ENCODE assay signal across 8 mouse cellular contexts in genomic region chr3:63609454-63610112, GRCm38 (mm10).
A peak's percentile ranks its signal among the peaks of the same experiment; 100 is the strongest.
DNase-seq lines count a peak whose midpoint lies in the region; ATAC-seq and TF ChIP-seq lines count a peak whose summit lies in the region.

No protein-coding gene starts in this region.

- 16% methylated on average over 17 of the region's 17 CpGs for WGBS in heart, embryonic 12.5 days
- 20% methylated on average over 17 of the region's 17 CpGs for WGBS in lung, adult 2 months

- H3K4me2 ChIP-seq in heart, embryonic 12.5 days: peak overlapping the region; percentile 78

- no peaks in the 10 kb centered on the region for H3K27me3 ChIP-seq in heart, embryonic 12.5 days (replicated peaks)

- no peaks in the 10 kb centered on the region for H3K9me3 ChIP-seq in heart, embryonic 12.5 days (replicated peaks)
- no peaks in the 10 kb centered on the region for H3K9me3 ChIP-seq in ES-E14 (ENCODE audit: control insufficient read depth, insufficient read depth, low read depth, low read length)

- no peak for ATAC-seq in heart, embryonic 12.5 days (ENCODE audit: insufficient number of reproducible peaks, low FRiP score)

- no peak for DNase-seq in heart, adult 11 months
- peak; percentile 16 for DNase-seq in ES-E14 (ENCODE audit: low read depth, low spot score)
- peak; percentile 16 for DNase-seq in kidney, adult 18-20 months
- DNase-seq in lung, adult 2 months: peak; percentile 6
- DNase-seq in spleen, postnatal 14 days (ENCODE audit: low spot score in 2 of 2): no peak
- DNase-seq in layer of hippocampus, postnatal 25 days (ENCODE audit: extremely low spot score in 1 of 2, low spot score in 1 of 2): no peak
- no peak for DNase-seq in thymus, postnatal 0 days (ENCODE audit: low spot score)

- in situ Hi-C loops in ES-E14 (cut with MboI; ENCODE audit: low sequenced_read_pairs in 2 of 2, unreplicated experiment in 2 of 2): no loop called here

- peak overlapping the region; percentile 41; the same call in 1 of the 2 replicates for H3K9ac ChIP-seq in heart, embryonic 12.5 days
- no peak overlapping the region for H3K9ac ChIP-seq in ES-E14 (ENCODE audit: insufficient read depth, low read depth, low read length, poor library complexity, severe bottlenecking)

- peak overlapping the region; percentile 40 for H3K4me3 ChIP-seq in heart, embryonic 12.5 days
- no peak overlapping the region for H3K4me3 ChIP-seq in ES-E14 (ENCODE audit: insufficient read depth in 1 of 2, low read depth in 1 of 2, low read length in 2 of 2, poor library complexity in 1 of 2, severe bottlenecking in 1 of 2)
- no peak overlapping the region for H3K4me3 ChIP-seq in lung, adult 2 months (replicated peaks; ENCODE audit: extremely low read depth, low read depth, low read length)

- peaks cover 12% of the 10 kb centered on the region; the same call in 1 of the 2 replicates for H3K4me1 ChIP-seq in heart, embryonic 12.5 days (replicated peaks)
- peaks cover 0 to 4% of the 10 kb centered on the region in 2 experiments; a peak in 1 of 4 replicates for H3K4me1 ChIP-seq in ES-E14 (ENCODE audit: control insufficient read depth in 2 of 2, insufficient read depth in 2 of 2, low read length in 2 of 2, poor library complexity in 1 of 2)
- no peaks in the 10 kb centered on the region for H3K4me1 ChIP-seq in lung, adult 2 months (ENCODE audit: control insufficient read depth, insufficient read depth, low read length)

- TF ChIP-seq CTCF in lung, adult 2 months (IDR thresholded peaks at IDR 0.05; ENCODE audit: insufficient read depth, low read length): no peak

- H3K27ac ChIP-seq in heart, embryonic 12.5 days (ENCODE audit: poor library complexity, severe bottlenecking): no peak overlapping the region
- H3K27ac ChIP-seq in ES-E14 (ENCODE audit: insufficient read depth, low read depth, low read length, poor library complexity, severe bottlenecking): no peak overlapping the region

- TF ChIP-seq POLR2A in lung, adult 2 months (IDR thresholded peaks at IDR 0.05; ENCODE audit: borderline replicate concordance, extremely low read depth, low read depth, low read length): no peak

- no peaks in the 10 kb centered on the region for H3K36me3 ChIP-seq in heart, embryonic 12.5 days
- no peaks in the 10 kb centered on the region for H3K36me3 ChIP-seq in ES-E14 (ENCODE audit: control insufficient read depth, insufficient read depth, low read length, poor library complexity, severe bottlenecking)

TF ChIP-seq in ES-E14, 5 proteins besides CTCF, POLR2A, EP300 and RAD21:
- TF ChIP-seq MAFK (IDR thresholded peaks at IDR 0.05; ENCODE audit: insufficient read depth, low read depth, low read length) (no peak), CHD2 (IDR thresholded peaks at IDR 0.05; ENCODE audit: low read depth, low read length) (no peak), ZC3H11A (IDR thresholded peaks at IDR 0.05; ENCODE audit: borderline replicate concordance, low read depth, low read length) (no peak), ZNF384 (IDR thresholded peaks at IDR 0.05; ENCODE audit: low read depth, low read length) (no peak), HCFC1 (IDR thresholded peaks at IDR 0.05; ENCODE audit: borderline replicate concordance, insufficient read depth, low read length) (no peak)

Comparison
In these comparisons a context has a peak if more than half of its experiments do, and no peak if none do; other contexts are left out.
1. DNase-seq: peak in ES-E14 (single experiment), kidney, adult 18-20 months (single experiment) and lung, adult 2 months (single experiment); none in heart, adult 11 months (single experiment), spleen, postnatal 14 days (0 of 2), layer of hippocampus, postnatal 25 days (0 of 2) and thymus, postnatal 0 days (single experiment).